Mouse (Mus musculus): Measurements from ENCODE around the gene Asrgl1. TPM values are rescaled to one million over a fixed set of nuclear protein-coding genes. Genes with fewer than 3 reads are reported as not detected.
A peak's percentile ranks its signal among the peaks of the same experiment; 100 is the strongest.

Asrgl1 gene
- total and polyA plus RNA-seq, 3 experiments: 15.6 to 36.2 (median 25.1) TPM

GRCm38 (mm10) chr19:9083010-9083355 is 52.5 kb downstream of the Asrgl1 start:
- dilution Hi-C loops (cut with MboI; ENCODE audit: extremely low pct_ligation_motif_present, extremely low pct_unique_long_range_greater_than_20kb, low sequenced_read_pairs) (no loop called here), in situ Hi-C loops (cut with MboI; ENCODE audit: low pct_ligation_motif_present, low pct_unique_long_range_greater_than_20kb, low sequenced_read_pairs) (no loop called here)
- Histone ChIP-seq H3K36me3 (replicated peaks in 1 of 2; ENCODE audit: control insufficient read depth in 1 of 2, insufficient read depth in 1 of 2, low read length in 1 of 2) (no peaks in the 10 kb centered on the region), H3K79me2 (replicated peaks; ENCODE audit: control insufficient read depth, extremely low read depth, insufficient read depth, poor library complexity, severe bottlenecking) (no peaks in the 10 kb centered on the region), H3K4me3 (replicated peaks in 1 of 3; ENCODE audit: low read depth in 2 of 3, low read length in 2 of 3, poor library complexity in 1 of 3) (no peak overlapping the region), H3K4me1 (ENCODE audit: control insufficient read depth in 1 of 2, insufficient read depth in 2 of 2) (peaks cover 2 to 15% of the 10 kb centered on the region in 2 experiments; a peak in 3 of 4 replicates), H3K9me3 (replicated peaks; ENCODE audit: low read length) (no peaks in the 10 kb centered on the region), H3K4me2 (ENCODE audit: insufficient read depth, low read depth, poor library complexity, severe bottlenecking) (0 out of 2 replicates have a peak overlapping the region, but pooled peaks have one; percentile 37), H3K27ac (ENCODE audit: insufficient read depth, low read depth) (no peak overlapping the region), H3K9ac (ENCODE audit: insufficient read depth, low read depth) (no peak overlapping the region), H3K27me3 (replicated peaks) (no peaks in the 10 kb centered on the region)
- no peak for DNase-seq (ENCODE audit: extremely low read depth)
- no peak for TF ChIP-seq SMC3 (IDR thresholded peaks at IDR 0.05; ENCODE audit: low read depth, low read length)
- TF ChIP-seq MXI1 (IDR thresholded peaks at IDR 0.05; ENCODE audit: low read depth, low read length): no peak
- TF ChIP-seq MEF2A (IDR thresholded peaks at IDR 0.05; ENCODE audit: borderline replicate concordance, low read depth, low read length): no peak
- TF ChIP-seq SIN3A (IDR thresholded peaks at IDR 0.05; ENCODE audit: low read length): no peak

GRCm38 (mm10) chr19:9082191-9083009 is 53.0 kb downstream of the Asrgl1 start:
- DNase-seq (ENCODE audit: extremely low read depth): peak; percentile 83
- in situ Hi-C loops (cut with MboI; ENCODE audit: low pct_ligation_motif_present, low pct_unique_long_range_greater_than_20kb, low sequenced_read_pairs) (no loop called here), dilution Hi-C loops (cut with MboI; ENCODE audit: extremely low pct_ligation_motif_present, extremely low pct_unique_long_range_greater_than_20kb, low sequenced_read_pairs) (no loop called here)
- H3K27ac ChIP-seq (ENCODE audit: insufficient read depth, low read depth): no peak overlapping the region
- H3K79me2 ChIP-seq (replicated peaks; ENCODE audit: control insufficient read depth, extremely low read depth, insufficient read depth, poor library complexity, severe bottlenecking): no peaks in the 10 kb centered on the region
- no peak overlapping the region for H3K4me3 ChIP-seq (replicated peaks in 1 of 3; ENCODE audit: low read depth in 2 of 3, low read length in 2 of 3, poor library complexity in 1 of 3)
- no peak overlapping the region for H3K9ac ChIP-seq (ENCODE audit: insufficient read depth, low read depth)
- H3K27me3 ChIP-seq (replicated peaks): no peaks in the 10 kb centered on the region
- H3K9me3 ChIP-seq (replicated peaks; ENCODE audit: low read length): no peaks in the 10 kb centered on the region
- H3K36me3 ChIP-seq (replicated peaks in 1 of 2; ENCODE audit: control insufficient read depth in 1 of 2, insufficient read depth in 1 of 2, low read length in 1 of 2): no peaks in the 10 kb centered on the region
- peak overlapping the region; percentile 37; the same call in 1 of the 2 replicates for H3K4me2 ChIP-seq (ENCODE audit: insufficient read depth, low read depth, poor library complexity, severe bottlenecking)
- peaks cover 0 to 15% of the 10 kb centered on the region in 2 experiments; a peak in 2 of 4 replicates for H3K4me1 ChIP-seq (ENCODE audit: control insufficient read depth in 1 of 2, insufficient read depth in 2 of 2)
- no peak for TF ChIP-seq RCOR1 (conservative IDR thresholded peaks at IDR 0.05; ENCODE audit: low read depth, low read length)
- TF ChIP-seq SIN3A (IDR thresholded peaks at IDR 0.05; ENCODE audit: low read length): peak; percentile 84
- TF ChIP-seq NELFE (IDR thresholded peaks at IDR 0.05; ENCODE audit: low read depth, low read length): peak; percentile 63; the same call in 1 of the 2 replicates
- TF ChIP-seq MYC (IDR thresholded peaks at IDR 0.05; ENCODE audit: low read depth, low read length): peak; percentile 87
- no peak for TF ChIP-seq USF1 (IDR thresholded peaks at IDR 0.05; ENCODE audit: low read depth, low read length)
- TF ChIP-seq ZKSCAN1 (IDR thresholded peaks at IDR 0.05; ENCODE audit: borderline replicate concordance, low read depth, low read length): no peak
- no peak for TF ChIP-seq KAT2A (IDR thresholded peaks at IDR 0.05; ENCODE audit: insufficient replicate concordance, low read length)
- peak; percentile 62; the same call in 1 of the 2 replicates for TF ChIP-seq MEF2A (IDR thresholded peaks at IDR 0.05; ENCODE audit: borderline replicate concordance, low read depth, low read length)
- peak; percentile 87 for TF ChIP-seq MAX (IDR thresholded peaks at IDR 0.05; ENCODE audit: low read length)
- TF ChIP-seq POLR2AphosphoS2 (IDR thresholded peaks at IDR 0.05; ENCODE audit: low read depth, low read length): no peak
- peak; percentile 66; the same call in 1 of the 2 replicates for TF ChIP-seq IRF4 (IDR thresholded peaks at IDR 0.05; ENCODE audit: low read depth, low read length)
- peak; percentile 37 to 98; a peak in 3 of 4 replicates for TF ChIP-seq CTCF (conservative IDR thresholded peaks at IDR 0.05 in 1 of 2, IDR thresholded peaks at IDR 0.05 in 1 of 2; ENCODE audit: low read depth in 2 of 2, low read length in 2 of 2)
- no peak for TF ChIP-seq JUN (IDR thresholded peaks at IDR 0.05; ENCODE audit: insufficient read depth, low read depth, low read length)
- peak; percentile 77 for TF ChIP-seq ELF1 (IDR thresholded peaks at IDR 0.05; ENCODE audit: low read depth, low read length)
- peak; percentile 99 for TF ChIP-seq ZC3H11A (IDR thresholded peaks at IDR 0.05; ENCODE audit: low read depth, low read length)
- TF ChIP-seq GABPA (IDR thresholded peaks at IDR 0.05; ENCODE audit: insufficient replicate concordance, low read depth, low read length): no peak
- TF ChIP-seq POLR2A (IDR thresholded peaks at IDR 0.05; ENCODE audit: low read depth, low read length): peak; percentile 27; the same call in 1 of the 2 replicates
- TF ChIP-seq EP300 (IDR thresholded peaks at IDR 0.05; ENCODE audit: low read length): no peak
- no peak for TF ChIP-seq UBTF (IDR thresholded peaks at IDR 0.05; ENCODE audit: low read depth, low read length)
- no peak for TF ChIP-seq HCFC1 (IDR thresholded peaks at IDR 0.05; ENCODE audit: low read depth, low read length)
- TF ChIP-seq PAX5 (IDR thresholded peaks at IDR 0.05; ENCODE audit: low read length): no peak
- TF ChIP-seq CHD1 (IDR thresholded peaks at IDR 0.05; ENCODE audit: low read depth, low read length): no peak
- no peak for TF ChIP-seq MAFK (IDR thresholded peaks at IDR 0.05; ENCODE audit: insufficient replicate concordance, low read length)
- no peak for TF ChIP-seq E2F4 (IDR thresholded peaks at IDR 0.05; ENCODE audit: insufficient replicate concordance, low read depth, low read length)
- TF ChIP-seq BHLHE40 (IDR thresholded peaks at IDR 0.05; ENCODE audit: low read depth, low read length): no peak; the same call in none of the 2 replicates
- no peak for TF ChIP-seq USF2 (conservative IDR thresholded peaks at IDR 0.05; ENCODE audit: low read depth, low read length)
- TF ChIP-seq RAD21 (IDR thresholded peaks at IDR 0.05; ENCODE audit: low read depth, low read length): peak; percentile 100
- no peak for TF ChIP-seq TBP (conservative IDR thresholded peaks at IDR 0.05; ENCODE audit: low read depth, low read length)
- TF ChIP-seq ETS1 (conservative IDR thresholded peaks at IDR 0.05; ENCODE audit: low read depth, low read length): peak; percentile 19; the same call in 1 of the 2 replicates

All from CH12.LX (cell line).